Mouse (Mus musculus) forebrain, embryonic 14.5 days (tissue): Measurements from ENCODE around the gene Gpc1. TPM values are rescaled to one million over a fixed set of nuclear protein-coding genes. Genes with fewer than 3 reads are reported as not detected.

ENCODE experiments used
- ATAC-seq: fragments of 200-750 bp; cut with Nextera tagmentation; 2 replicates; pipeline ENCODE4 v1.8.0; 2017; ENCODE audit warnings: mild to moderate bottlenecking, moderate library complexity
- DNase-seq: peaks from one replicate; pipeline ENCODE4 v3.0.0-alpha.2; 2015; ENCODE audit warnings: low spot score
- H3K27ac ChIP-seq: fragments of 300-500 bp; sonication (generic); 2 replicates; pipeline ENCODE4 v1.5.1; 2014; ENCODE audit warnings: low read depth, mild to moderate bottlenecking, control low read depth, low read length, moderate library complexity
- H3K27me3 ChIP-seq: fragments of 300-500 bp; sonication (generic); replicated peaks from 2 replicates; pipeline ENCODE4 v1.6.1; 2014; ENCODE audit warnings: low read length, control low read depth, mixed read lengths; ENCODE audit not compliant: control insufficient read depth, insufficient read depth
- H3K36me3 ChIP-seq: fragments of 300-500 bp; sonication (generic); 2 replicates; pipeline ENCODE4 v1.6.1; 2014; ENCODE audit warnings: low read length, control low read depth; ENCODE audit not compliant: control insufficient read depth, insufficient read depth
- H3K4me1 ChIP-seq: fragments of 300-500 bp; sonication (generic); 2 replicates; pipeline ENCODE4 v1.6.1; 2014; ENCODE audit warnings: antibody characterized with exemption, low read length, control low read depth; ENCODE audit not compliant: control insufficient read depth, insufficient read depth
- H3K4me2 ChIP-seq: fragments of 300-500 bp; sonication (generic); 2 replicates; pipeline ENCODE4 v1.6.1; 2014; ENCODE audit warnings: mild to moderate bottlenecking, control low read depth, low read length
- H3K4me3 ChIP-seq: fragments of 300-500 bp; sonication (generic); 2 replicates; pipeline ENCODE4 v1.5.1; 2014; ENCODE audit warnings: low read depth, low read length, control low read depth
- H3K9ac ChIP-seq: fragments of 300-500 bp; sonication (generic); 2 replicates; pipeline ENCODE4 v1.6.1; 2014; ENCODE audit warnings: mild to moderate bottlenecking, low read length, control low read depth, moderate library complexity
- H3K9me3 ChIP-seq: fragments of 300-500 bp; sonication (generic); replicated peaks from 2 replicates; pipeline ENCODE4 v1.6.1; 2016; ENCODE audit warnings: low read length, control low read depth, mixed read lengths; ENCODE audit not compliant: control insufficient read depth
- WGBS: fragments of 180-500 bp; shearing (Covaris S2); extraction: QIAGEN DNeasy Blood & Tissue Kit; methylation state at CpG from one replicate; pipeline ENCODE4 v1.1.7; 2014; 5-methylcytosine and 5-hydroxymethylcytosine counted together
- polyA plus RNA-seq: library from polyadenylated mRNA; unstranded; fragments of >200 nt; fragmentation: Nextera tagmentation; extraction: Ambion mirVana; gene quantifications from 2 replicates; pipeline ENCODE4 v1.2.1, GENCODE M21; 2014

The Gpc1 gene
- polyA plus RNA-seq, result 58.4 and 66.8 TPM in 2 replicates

DNA sequence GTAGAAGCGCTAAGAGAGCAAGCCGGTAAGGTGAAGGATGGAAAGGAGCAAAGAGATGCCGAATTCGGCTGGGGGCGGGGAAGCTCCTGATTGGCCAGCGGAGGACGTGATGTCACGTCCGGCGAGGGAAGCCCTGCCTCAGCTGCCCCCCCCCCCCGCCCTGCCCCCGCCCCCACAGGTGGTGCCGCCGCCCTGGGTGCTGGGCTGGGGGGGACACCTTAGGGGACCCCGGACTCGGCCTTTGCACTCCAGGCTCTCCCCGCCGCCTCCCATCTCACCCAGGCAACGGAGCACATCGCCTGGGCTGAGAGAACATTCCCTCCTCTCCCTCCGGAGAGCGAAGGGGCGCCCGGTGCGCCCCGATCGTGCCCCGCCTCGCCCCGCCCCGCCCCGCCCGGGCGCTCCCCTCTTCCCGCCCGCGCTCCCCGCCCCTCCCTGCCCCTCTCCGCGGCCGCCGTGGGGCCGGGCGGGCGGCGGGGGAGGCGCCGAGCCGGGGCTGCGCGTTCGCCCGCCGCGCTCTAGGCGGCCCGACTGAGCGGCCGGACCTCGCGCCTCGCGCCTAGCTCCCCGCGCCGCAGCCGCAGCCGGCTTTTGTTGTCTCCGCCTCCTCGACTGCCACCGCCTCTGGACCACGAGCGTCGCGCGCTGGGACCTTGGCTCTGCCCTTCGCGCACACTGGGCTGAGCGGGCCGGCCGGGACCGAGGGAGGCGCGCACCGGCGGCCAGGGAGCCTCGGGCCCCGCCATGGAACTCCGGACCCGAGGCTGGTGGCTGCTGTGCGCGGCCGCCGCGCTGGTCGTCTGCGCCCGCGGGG, at the start of gene Gpc1:
Gene Gpc1, plus strand, starts transcription at position 458 of the 814 bp plus-strand sequence.
- Histone ChIP-seq H3K36me3 (peaks cover 23% of the 10 kb centered on the region), H3K4me3 (peak within 1 kb of the TSS; percentile 88), H3K9me3 (no peaks in the 10 kb centered on the region), H3K27me3 (no peaks in the 10 kb centered on the region), H3K9ac (peak within 1 kb of the TSS; percentile 99), H3K4me1 (peaks cover 33% of the 10 kb centered on the region), H3K27ac (peak within 1 kb of the TSS; percentile 96), H3K4me2 (peak within 1 kb of the TSS; percentile 95)
- ATAC-seq (peak; percentile 78), DNase-seq (peak; percentile 94)
- WGBS, result 0% methylated on average over 41 of the region's 99 CpGs

DNA sequence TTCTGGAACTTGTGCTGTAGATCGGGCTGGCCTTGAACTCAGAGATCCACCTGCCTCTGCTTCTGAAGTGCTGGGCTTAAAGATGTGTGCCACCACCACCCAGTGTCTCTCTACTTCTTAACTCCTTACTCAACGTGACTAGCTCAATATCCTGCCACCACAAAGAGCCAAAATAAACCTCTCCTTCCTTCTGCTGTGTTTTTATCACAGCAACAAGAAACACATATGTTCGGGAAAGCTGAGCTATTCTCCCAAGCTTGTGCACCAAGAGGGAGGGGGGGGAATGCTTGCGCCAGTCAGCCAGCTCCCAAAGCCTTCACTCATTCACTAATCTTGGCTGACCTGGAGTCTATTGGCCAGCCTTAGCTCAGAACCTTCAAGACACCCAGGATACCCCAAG, 49.6 kb upstream of the Gpc1 start:
- Histone ChIP-seq H3K4me3 (no peak overlapping the region), H3K9me3 (no peaks in the 10 kb centered on the region), H3K27ac (no peak overlapping the region), H3K36me3 (no peaks in the 10 kb centered on the region), H3K9ac (no peak overlapping the region), H3K27me3 (no peaks in the 10 kb centered on the region), H3K4me1 (no peaks in the 10 kb centered on the region), H3K4me2 (no peak overlapping the region)
- DNase-seq, result peak; percentile 11
- ATAC-seq, result no peak
- 80% methylated on average over 4 of the region's 4 CpGs for WGBS

DNA sequence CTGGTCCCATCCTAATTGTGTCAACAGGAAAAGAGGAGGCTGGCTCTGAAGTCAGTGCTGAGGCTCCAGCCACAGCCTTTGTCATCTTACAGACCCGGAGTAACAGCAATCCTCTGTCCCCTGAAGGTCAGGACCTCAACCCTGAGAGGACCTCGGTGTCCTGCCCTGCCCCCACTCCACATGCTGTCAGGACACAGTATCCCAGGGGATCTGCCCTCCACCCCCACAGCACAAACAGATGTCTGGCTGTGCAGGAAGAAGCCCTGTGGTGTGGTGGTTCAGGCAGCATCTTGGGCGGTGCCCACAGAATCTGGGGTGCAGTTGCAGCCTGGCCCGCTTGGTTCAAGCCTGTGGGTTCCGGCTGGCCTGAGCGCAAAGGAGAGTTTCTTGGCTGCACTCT, 48.9 kb upstream of the Gpc1 start:
- H3K4me3 ChIP-seq, result no peak overlapping the region

DNA sequence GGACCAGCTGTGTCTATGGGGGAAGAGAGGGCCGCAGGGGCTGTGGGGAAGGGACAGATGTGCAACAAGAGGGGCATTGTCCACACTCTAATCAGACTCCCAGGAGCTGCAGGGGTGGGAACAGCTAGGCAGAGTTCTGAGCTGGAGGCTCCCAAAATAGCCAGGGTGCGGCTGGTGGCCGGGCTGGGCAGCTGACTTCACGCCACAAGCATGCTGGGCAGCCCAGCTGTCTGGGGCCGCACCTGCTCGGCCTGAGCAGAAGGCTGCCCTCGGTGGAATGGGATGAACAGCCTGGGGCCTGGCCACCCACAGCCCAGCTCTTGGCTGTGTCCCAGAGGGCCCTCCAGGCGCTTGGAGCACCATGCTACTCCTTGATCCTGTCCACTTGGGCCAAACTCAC, 44.2 kb upstream of the Gpc1 start:
- H3K27me3 ChIP-seq, result no peaks in the 10 kb centered on the region
- H3K9ac ChIP-seq, result no peak overlapping the region
- H3K4me1 ChIP-seq, result peaks cover 16% of the 10 kb centered on the region
- ATAC-seq (no peak), DNase-seq (no peak)
- 61% methylated on average over 8 of the region's 8 CpGs for WGBS
- H3K27ac ChIP-seq, result no peak overlapping the region
- no peaks in the 10 kb centered on the region for H3K36me3 ChIP-seq
- no peaks in the 10 kb centered on the region for H3K9me3 ChIP-seq
- no peak overlapping the region for H3K4me2 ChIP-seq
- H3K4me3 ChIP-seq, result no peak overlapping the region

More for the DNA sequence above, 48.9 kb upstream of the Gpc1 start:
- no peak overlapping the region for H3K9ac ChIP-seq
- ATAC-seq (no peak), DNase-seq (no peak)
- H3K4me2 ChIP-seq, result no peak overlapping the region
- H3K27ac ChIP-seq, result no peak overlapping the region
- 0 out of 2 replicates have a peak, but pooled peaks cover 5% of the 10 kb centered on the region for H3K4me1 ChIP-seq
- no peaks in the 10 kb centered on the region for H3K36me3 ChIP-seq
- no peaks in the 10 kb centered on the region for H3K27me3 ChIP-seq
- 82% methylated on average over 6 of the region's 6 CpGs for WGBS
- no peaks in the 10 kb centered on the region for H3K9me3 ChIP-seq

DNA sequence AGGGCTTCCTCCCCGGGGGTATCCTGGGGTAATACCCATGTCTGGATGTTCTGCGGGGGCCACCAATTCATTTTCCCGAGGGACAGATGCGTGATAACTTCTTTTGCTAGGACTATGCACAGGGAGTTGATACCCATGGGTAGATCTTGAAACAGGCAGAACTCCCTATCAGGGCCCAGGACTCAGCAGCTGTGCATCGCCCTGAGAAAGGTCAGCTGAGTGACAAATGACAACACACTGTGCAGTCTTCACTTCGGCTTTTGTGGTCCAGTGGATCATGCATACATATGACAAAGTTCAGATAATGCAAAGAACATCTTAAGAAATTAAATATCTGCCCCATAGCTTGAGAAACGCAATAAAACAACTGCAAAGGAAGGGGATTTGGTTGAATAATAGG, 43.4 kb upstream of the Gpc1 start:
- no peak overlapping the region for H3K27ac ChIP-seq
- WGBS, result 91% methylated on average over 7 of the region's 7 CpGs
- no peaks in the 10 kb centered on the region for H3K36me3 ChIP-seq
- peaks cover 16% of the 10 kb centered on the region for H3K4me1 ChIP-seq
- no peak overlapping the region for H3K9ac ChIP-seq
- DNase-seq, result no peak
- no peak overlapping the region for H3K4me3 ChIP-seq
- H3K27me3 ChIP-seq, result no peaks in the 10 kb centered on the region
- no peak for ATAC-seq
- no peak overlapping the region for H3K4me2 ChIP-seq
- no peaks in the 10 kb centered on the region for H3K9me3 ChIP-seq

DNA sequence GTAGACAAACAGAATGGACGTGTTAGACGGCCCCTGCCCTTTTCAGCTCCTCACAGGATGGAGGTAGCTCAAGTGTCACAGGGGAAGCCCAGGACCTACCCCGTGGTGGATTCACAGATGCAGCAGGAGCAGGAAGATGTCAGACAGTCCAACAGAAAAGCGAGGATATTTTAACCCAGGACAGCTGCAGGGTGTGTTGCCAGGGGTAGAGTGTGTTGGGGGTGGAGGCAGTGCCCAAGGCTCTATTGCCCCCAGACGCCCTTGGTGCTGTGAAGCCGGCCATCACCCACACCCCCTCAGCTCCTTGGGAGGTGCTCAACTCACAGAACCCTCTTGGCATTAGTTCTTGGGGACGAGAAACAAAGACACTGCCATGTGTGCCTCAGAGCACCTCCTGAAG, 40.8 kb upstream of the Gpc1 start:
- H3K4me3 ChIP-seq, result no peak overlapping the region; the same call in 1 of the 2 replicates
- H3K36me3 ChIP-seq, result no peaks in the 10 kb centered on the region
- H3K9ac ChIP-seq, result peak overlapping the region; percentile 45; the same call in 1 of the 2 replicates
- peak overlapping the region; percentile 34 for H3K4me2 ChIP-seq
- H3K27me3 ChIP-seq, result no peaks in the 10 kb centered on the region
- peak; percentile 40 for ATAC-seq
- no peaks in the 10 kb centered on the region for H3K9me3 ChIP-seq
- H3K27ac ChIP-seq, result no peak overlapping the region
- no peak for DNase-seq
- peaks cover 16% of the 10 kb centered on the region for H3K4me1 ChIP-seq
- 17% methylated on average over 7 of the region's 7 CpGs for WGBS

DNA sequence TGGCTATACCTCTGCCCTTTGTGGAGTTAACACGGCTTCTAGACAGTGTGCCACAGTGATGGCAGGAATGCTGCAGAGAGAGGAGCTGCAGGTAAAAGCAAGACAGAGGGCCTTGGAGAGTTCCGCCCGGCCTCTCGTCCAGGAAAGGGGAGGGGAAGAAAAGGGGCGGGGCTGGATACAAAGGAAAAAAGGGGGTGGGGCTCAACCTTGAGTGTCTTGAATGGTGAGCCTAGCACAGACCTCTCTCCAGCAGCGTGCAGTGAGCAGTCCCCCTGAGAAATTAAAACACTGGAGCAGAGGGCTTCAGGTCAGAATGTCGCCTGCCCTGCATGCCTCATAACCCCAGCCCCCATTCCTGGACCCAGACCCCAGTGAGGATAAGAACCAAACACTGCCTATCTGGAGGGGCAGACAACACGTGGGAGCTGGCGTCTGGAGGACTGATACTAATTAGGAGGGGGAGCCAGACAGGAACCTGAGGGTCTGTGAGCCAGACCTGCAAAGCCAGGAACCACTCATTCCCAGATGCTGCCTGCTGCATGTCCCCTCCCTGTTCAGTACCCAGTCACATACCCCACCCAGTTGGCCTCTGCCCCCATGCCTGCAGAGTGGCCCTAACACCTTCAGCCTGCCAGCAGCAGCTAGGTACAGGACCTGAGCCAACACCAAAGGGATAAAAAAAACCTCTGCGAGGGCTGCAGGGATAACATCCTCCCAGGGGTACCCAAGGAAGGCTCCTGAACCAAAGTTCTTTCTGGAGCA, 40.2 kb upstream of the Gpc1 start:
- Histone ChIP-seq H3K4me1 (peaks cover 16% of the 10 kb centered on the region), H3K9ac (peak overlapping the region; percentile 45; the same call in 1 of the 2 replicates), H3K27me3 (no peaks in the 10 kb centered on the region), H3K4me2 (peak overlapping the region; percentile 34), H3K4me3 (no peak overlapping the region; the same call in 1 of the 2 replicates), H3K36me3 (no peaks in the 10 kb centered on the region), H3K9me3 (no peaks in the 10 kb centered on the region), H3K27ac (no peak overlapping the region; the same call in 1 of the 2 replicates)
- DNase-seq (peak; percentile 70), ATAC-seq (peak; percentile 85)
- WGBS, result 3% methylated on average over 10 of the region's 10 CpGs

DNA sequence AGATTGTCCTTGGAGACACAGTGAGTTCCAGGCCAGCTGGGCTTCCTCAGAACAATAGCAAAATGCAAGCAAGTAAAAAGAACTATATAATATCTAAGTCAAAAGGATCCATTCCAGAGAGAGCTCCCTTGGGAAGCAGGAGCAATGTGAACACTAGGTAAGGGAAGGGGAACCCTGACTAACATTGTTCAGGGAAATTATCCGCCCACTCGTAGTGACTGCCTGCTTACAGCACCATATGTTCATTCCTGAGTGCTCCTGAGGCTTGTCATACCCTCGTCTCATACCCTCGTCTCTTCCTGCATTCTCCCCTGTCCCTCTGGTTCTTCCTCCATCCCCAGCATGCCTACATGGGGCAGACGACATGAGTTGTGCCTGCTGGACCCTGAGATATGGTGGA, 37.7 kb upstream of the Gpc1 start:
- no peak for DNase-seq

More for the DNA sequence above, 37.7 kb upstream of the Gpc1 start:
- Histone ChIP-seq H3K27ac (no peak overlapping the region), H3K36me3 (no peaks in the 10 kb centered on the region), H3K9me3 (no peaks in the 10 kb centered on the region), H3K9ac (no peak overlapping the region), H3K4me1 (peaks cover 11% of the 10 kb centered on the region), H3K4me2 (no peak overlapping the region), H3K4me3 (no peak overlapping the region), H3K27me3 (no peaks in the 10 kb centered on the region)
- 73% methylated on average over 5 of the region's 5 CpGs for WGBS
- no peak for ATAC-seq
